Mouse (Mus musculus): ENCODE measurements at regions not wholly inside any gene's neighbourhood (a gene's known extent, or its start where the extent isn't known, plus 50 kb on each side); places are given as distances from the start of the nearest gene placed in this dataset.

GRCm38 (mm10) chr2:115441100-115441499 is 140.4 kb upstream of the BC052040 start:
- DNase-seq (ENCODE audit: low spot score in 2 of 2) = no peak

GRCm38 (mm10) chr2:115449783-115450483 is 131.6 kb upstream of the BC052040 start:
- DNase-seq (ENCODE audit: low spot score in 2 of 2) = no peak

DNA sequence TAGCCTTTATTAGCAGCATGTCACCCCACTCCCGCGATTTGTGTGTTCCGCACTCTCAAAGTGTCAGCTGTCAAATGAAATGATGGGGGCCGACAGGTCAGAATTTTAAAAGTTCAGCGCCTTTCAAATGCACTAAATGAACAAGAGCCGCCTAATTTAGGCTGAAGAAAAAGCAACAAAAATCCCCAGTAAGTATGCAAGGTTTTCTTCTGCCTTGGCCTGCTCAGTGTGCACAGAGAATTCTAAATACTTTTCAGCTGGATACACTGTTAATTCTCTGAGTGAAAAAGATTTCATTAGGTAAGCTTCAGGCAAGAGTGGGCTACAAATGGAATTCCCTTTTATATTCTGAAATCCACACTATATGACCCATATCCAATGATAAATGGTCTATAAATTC is 125.9 kb upstream of the BC052040 start:
- no peak for DNase-seq (ENCODE audit: low spot score in 2 of 2)

- no peak for DNase-seq (ENCODE audit: low spot score in 2 of 2)
Measured at GRCm38 (mm10) chr2:115456372-115457022, 125.0 kb upstream of the BC052040 start.

- DNase-seq (ENCODE audit: low spot score in 2 of 2) = no peak
Measured at GRCm38 (mm10) chr2:115460028-115460881, 121.3 kb upstream of the BC052040 start.

- no peak for DNase-seq (ENCODE audit: low spot score in 2 of 2)
Measured at GRCm38 (mm10) chr2:115460882-115461151, 120.7 kb upstream of the BC052040 start.

DNA sequence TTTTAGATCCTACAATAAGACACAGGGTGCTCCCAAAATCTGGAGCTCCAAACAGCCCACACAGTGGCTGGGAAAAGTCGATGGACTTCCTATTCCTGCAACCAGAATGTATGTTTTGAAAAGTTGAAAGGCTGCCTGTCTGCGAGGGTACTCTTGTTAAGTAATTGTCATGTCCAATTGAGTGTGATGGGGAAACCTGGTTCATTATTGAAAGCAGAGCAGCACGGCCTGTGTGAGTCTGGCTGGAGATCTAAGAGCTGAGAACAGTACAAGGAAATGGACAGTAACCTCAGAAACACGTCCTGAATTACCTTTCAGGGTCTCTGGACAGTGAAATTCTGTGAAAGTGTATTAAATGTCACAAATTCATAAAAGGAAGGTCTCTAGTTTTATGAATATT is 115.3 kb upstream of the BC052040 start:
- no peak for DNase-seq (ENCODE audit: low spot score in 2 of 2)

DNA sequence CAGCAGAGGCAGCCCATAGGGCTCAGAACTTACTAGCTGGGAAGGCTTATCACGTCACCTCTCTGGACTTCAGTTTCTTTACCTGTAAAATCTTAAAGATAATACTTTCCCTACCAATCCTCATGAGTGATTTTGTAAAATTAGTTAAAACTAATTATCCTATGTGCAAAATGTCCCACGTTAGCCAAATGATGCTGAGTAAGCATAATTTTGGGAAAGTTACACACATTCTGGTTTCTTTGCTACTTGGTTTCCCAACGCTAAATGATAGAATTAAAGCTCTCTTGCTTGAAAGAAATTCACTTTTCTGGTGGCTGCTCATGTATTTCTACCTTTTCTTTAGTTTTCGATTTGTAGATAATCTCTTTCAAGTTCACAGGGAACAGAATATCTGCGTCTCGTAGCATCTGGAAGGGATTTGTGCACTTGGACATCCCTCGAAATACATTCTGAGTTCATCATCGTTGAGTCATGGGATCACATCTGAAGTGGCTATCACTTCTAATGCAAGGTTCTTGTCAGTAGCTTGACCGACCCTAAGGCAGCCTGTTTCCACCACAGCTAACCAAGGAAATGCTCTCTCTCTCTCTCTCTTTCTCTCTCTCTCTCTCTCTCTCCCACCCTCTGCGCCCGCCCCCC is 114.3 kb upstream of the BC052040 start:
- no peak for DNase-seq (ENCODE audit: low spot score in 2 of 2)

DNA sequence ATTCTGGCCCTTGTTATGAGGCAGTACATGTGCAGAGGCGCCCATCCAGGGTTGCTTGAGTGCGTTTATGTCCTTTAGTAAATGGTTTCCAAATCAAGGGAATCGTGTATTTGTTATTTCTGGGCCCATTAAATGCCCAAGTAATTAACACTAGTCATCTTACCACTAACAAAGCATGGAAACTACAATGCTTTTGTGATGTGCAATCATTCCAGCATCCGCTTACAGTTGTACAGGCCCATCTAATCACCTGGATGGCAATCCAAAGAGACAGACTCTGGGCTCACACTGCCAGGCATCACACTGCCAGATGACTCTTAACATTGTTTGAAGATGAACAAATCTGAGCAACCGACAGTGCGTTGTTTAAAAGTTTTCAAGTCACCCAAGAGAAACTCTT is 113.6 kb upstream of the BC052040 start:
- no peak for DNase-seq (ENCODE audit: low spot score in 2 of 2)

- no peak for DNase-seq (ENCODE audit: low spot score in 2 of 2)
Measured at GRCm38 (mm10) chr2:115468471-115468909, 113.0 kb upstream of the BC052040 start.

DNA sequence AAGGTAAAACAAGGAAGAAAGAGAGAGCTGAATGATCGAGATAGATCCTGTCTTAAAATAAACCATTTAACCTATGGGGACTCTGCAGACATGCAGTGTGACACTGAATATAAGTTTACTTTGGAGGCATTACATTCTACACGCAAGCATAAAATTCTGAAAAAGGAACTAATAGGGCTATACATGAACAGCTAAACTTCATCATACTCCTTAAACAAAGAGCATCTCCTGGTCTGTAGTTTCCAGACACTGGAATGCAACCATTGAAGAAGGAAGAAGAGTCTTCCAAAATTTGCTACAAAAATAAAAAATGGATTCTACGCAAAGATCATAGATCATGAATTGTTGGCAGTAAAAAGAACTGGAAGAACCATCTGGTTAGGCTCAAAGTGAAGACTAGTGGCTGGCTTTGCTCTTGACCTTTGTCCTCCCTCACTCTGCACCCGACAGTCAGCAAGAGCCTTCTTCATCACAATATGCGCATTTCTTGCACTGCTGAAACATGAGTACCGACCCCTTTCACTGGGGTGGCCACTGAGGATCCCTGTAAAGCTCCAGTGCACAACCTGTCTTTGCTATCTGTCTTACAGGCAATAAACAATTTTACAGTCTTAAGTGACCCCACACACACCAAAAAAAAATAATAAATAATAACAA is 112.2 kb upstream of the BC052040 start:
- no peak for DNase-seq (ENCODE audit: low spot score in 2 of 2)

DNA sequence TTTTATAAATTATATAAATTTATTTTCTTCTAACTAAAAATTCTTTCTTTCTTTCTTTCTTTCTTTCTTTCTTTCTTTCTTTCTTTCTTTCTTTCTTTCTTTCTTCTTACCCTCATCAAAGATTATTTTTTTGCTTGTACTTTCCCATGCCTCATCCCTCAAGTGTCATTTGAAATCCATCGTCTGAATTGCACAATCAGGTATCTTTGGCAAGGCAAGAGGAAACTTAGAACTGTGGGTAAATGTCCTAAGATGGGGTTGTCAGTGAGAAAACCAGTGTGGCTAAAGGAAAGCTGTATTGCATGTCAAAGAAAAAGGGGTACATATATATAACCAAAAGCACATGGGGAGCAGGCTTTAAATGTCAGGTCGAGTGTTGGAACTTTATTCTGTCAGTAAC is 109.1 kb upstream of the BC052040 start:
- no peak for DNase-seq (ENCODE audit: low spot score in 2 of 2)

DNA sequence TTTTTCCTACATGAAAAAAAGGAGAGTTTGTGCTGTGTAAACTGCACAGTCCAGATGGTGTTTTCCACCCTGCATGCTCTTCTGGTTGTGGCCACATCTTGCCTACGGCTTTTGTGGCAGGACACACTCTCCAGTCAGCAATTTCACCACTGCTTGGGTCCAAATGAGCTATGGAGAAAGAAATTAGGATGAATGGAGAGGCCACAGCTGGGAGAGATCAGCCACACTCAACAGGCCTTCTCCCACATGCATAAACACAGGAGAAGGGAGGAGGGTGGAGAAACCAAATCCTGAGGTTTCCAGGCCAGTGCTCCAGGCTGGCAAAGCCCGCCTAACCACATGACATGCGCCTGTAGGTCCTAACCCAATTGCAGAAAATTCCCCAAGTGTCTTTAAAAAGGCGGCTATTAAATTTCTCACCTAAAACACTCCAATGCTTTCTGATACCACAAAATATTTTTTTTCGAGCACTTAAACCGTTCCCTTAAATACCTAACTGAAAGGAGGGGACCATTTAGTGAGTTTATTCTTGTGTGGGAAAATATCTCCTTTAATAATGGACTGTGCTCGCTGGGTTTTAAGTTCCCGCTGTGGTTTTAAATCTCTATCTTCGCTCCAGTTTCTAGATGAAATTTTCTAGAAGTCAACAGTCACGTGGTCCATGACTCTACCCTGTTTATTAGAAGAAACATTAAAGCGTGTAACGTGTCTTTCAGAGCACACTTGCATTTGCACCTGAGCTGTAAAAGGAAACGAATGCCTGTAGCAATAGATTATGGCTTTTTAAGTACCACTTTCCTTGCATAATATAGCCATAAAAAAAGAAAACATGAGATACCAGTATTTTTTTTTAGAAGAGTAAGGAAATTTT is 97.9 kb upstream of the BC052040 start:
- DNase-seq (ENCODE audit: low spot score in 2 of 2) = peak; percentile 46 to 52

DNA sequence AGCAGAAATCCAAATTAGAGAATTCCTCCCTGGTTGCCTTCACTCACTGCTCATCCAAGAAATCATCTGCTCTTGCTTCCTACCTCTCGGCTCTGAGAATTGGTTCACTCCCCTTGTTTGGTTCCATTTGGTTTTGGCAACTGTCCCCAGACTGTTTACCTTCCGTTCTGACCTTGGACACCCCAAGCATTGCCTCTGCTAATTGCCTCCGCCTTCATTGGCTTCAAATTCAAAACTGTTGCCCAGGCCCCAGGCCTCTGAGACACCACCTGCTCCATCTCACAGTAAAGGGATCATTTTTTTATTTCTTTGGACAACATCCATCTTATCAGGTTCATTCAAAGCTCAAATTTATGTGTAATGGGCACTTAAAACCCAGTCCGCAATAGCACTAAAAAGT is 93.1 kb upstream of the BC052040 start:
- DNase-seq (ENCODE audit: low spot score in 2 of 2) = peak in 1 of 2 experiments; percentile 3

DNA sequence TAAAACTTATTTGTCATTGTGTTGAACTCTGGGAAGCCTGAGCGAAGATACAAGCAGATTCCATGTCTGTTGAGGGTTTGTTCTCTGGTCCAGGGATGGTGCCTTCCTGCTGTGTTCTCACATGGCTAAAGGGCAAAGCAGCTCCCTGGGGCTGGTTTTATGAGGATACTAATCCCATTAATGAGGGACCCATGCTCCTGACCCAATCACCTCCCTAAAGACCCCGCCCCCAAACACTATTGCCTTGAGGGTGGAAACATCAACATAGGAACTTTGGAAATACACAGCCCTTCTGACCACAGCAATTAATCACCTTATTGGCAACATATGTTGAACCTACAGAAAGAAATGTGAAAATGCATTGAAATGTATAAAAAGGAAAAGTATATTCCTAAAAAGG is 88.5 kb upstream of the BC052040 start:
- no peak for DNase-seq (ENCODE audit: low spot score in 2 of 2)

DNA sequence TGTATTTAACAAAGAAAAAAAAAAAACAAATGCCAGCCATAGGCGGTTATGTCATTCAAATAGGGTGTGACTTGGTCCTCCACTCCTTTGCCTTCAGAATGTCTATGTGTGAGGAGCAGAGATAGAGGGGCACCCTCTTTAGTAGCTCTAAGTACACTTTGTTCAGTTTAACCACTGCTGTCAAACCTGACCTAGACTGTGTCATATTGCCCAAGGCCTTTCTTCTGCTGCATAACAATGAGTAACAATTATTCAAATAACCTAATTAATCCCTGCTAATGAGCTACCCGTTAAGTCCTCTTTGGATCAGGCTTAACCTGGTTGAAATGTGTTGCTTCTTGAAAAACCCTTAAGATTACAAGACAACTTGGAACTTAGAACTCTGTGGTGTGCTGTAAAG is 81.6 kb upstream of the BC052040 start:
- no peak for DNase-seq (ENCODE audit: low spot score in 2 of 2)

DNA sequence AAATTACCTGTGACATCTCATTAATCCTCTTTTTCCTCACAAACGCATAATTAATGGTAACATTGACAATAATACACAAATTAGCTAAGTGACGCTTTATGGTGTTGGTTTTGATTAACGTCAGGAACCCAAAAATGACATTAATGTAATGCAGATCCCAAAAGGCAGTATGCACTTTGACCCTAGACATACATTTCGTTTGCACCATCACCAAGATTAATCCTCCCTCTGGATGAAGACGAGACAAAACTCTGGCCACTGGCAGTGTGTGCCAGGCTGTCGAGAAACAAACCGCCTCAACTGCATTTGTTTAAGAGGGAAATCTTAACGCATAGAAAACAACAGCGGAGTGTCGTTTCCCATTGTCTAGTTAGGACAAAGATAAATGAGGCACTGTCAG is 72.0 kb upstream of the BC052040 start:
- no peak for DNase-seq (ENCODE audit: low spot score in 2 of 2)

DNA sequence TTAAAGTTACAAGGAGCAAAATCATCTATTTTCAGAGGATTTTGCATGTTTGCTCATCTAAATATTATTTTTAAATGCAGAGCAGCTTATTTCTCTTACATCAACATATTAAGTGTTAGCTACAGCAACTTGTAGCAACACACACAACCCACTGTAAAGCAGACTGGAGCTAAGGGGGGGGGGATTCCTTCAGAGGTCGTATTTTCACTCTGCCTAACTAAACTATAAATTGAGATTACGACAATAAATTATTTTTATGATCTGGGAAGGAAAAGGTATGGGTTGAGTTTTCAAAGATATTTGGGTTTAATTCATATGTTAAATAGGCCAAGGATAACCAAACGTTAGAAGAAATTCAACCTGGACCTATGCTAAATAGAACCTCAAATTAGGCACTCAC is 70.4 kb upstream of the BC052040 start:
- no peak for DNase-seq (ENCODE audit: low spot score in 2 of 2)

DNA sequence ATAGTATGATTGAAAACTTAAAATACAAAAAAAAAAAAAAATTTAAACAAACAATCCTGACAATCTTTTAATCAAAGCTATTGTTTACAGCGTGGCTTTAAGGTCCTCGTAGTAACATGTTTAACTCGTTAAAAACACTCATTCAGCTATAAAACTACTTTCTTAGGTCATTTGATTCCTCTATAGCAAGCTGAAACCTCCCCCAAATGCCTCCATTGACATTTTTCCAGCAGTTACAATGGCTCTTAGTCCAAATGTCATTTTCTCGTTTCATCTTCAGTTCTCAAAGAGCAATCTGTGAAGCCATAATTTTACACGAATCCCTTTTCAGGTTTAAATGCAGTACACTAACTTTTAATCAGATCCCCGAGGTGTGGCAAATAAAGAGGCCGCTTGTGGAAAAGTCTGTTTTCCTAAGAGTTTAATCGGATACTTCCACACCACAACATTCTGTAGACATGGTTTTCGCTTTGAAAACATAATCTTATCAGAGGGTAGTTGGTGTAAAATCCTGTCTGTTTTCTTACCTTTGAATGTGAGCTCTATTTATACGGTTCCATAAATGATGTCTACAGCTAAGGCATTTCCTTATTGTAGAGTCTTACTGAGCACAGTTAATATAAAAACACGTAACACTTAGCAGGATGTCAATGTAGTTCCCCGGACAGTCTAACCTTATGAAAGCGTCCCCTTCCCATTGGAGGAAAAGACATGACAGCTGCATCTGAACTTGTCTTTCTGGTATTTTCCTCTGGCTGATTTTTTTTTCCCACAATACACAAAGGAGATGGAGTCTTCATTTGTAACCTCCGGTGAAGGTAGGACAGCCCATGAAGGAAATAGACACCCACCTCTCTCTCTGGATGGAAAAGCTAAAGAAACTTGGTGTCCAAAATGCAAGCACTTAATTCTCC is 69.6 kb upstream of the BC052040 start:
- no peak for DNase-seq (ENCODE audit: low spot score in 2 of 2)

- no peak for DNase-seq (ENCODE audit: low spot score in 2 of 2)
Measured at GRCm38 (mm10) chr2:115512891-115513290, 68.6 kb upstream of the BC052040 start.

Data from urinary bladder, postnatal 36 days (tissue).